Mouse (Mus musculus): Measurements from ENCODE around the gene Tcp11.

DNA sequence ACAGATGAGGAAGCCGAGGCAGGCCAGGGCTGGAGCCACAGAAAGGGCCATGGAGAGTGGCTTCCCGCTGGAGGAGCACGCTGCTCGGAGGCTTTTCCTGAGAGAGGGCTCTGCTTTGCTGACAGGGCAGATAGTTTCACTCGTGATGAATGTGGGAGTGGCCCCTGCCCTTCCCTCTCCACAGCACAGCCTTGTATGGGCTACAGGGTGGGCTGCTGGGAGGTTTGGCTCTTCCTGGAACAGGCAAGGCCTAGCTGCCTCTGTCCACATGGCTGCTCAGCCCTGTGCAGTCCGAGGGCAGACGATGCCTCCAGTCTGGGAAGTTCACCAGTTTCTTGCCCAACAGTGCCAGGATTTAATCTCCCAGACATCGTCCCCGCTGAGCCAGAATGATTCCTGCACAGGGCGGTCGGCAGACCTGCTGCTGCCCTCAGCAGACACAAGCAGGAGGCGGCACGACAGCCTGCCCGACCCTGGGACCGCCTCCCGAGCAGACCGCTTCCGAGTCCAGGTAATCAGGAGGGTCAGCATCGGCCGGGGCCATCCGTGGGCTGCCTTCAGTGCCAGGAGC lies 28.1 kb downstream of the Tcp11 start:
- TF ChIP-seq POLR2A (IDR thresholded peaks at IDR 0.05; ENCODE audit: low read depth, low read length): no peak
- TF ChIP-seq CTCF (IDR thresholded peaks at IDR 0.05; ENCODE audit: extremely low read depth, insufficient read length, insufficient replicate concordance, low read depth, low read length): no peak

Data from small intestine, adult 2 months (tissue).